Mouse (Mus musculus): ENCODE results near the gene Olfr347. TPM values are rescaled to one million over a fixed set of nuclear protein-coding genes. Genes with fewer than 3 reads are reported as not detected.

The Olfr347 gene
- not detected in 2 replicates for polyA plus RNA-seq (2015; fragmentation: Nextera tagmentation; extraction: Ambion mirVana)

DNA sequence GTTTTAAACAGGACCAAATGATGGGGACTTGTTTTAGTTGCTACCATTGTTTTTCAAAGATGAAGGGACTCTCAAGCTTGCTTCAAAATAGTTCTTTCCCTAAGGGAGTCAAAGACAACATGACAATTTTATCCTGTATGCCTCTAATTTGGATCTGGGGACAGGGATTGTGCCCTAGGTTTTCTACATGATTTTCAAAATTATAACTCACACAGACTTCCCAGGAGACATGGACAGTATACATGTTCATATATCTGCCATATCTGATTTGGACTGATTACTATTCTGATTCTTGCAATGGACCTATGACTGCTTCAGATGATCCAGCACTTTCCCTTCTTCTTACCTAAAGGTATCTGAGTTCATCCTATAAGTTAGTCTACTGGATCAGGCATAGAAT, at the start of gene Olfr347:
Olfr347 (plus strand) TSS at position 301 of the 400 bp plus-strand sequence.

DNA sequence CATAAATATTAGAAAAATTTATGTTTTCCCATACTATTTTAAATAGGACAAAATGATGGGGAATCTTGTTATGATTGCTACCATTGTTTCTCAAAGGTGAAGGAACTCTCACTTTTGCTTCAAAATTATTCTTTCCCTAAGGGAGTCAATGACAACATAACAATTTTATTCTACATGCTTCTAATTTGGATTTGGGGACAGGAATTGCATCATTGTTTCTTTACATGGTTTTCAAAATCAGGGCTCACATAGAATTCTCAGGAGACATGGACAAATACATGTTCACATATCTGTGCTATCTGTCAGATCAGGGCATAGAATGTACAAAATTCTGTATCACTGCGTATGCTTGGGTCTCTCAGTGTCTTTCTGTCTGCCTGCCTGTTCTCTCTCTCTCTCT, 46.2 kb upstream of the Olfr347 start, which contains the start of gene Olfr346:
Olfr346 (plus strand) TSS at position 301 of the 400 bp plus-strand sequence.

DNA sequence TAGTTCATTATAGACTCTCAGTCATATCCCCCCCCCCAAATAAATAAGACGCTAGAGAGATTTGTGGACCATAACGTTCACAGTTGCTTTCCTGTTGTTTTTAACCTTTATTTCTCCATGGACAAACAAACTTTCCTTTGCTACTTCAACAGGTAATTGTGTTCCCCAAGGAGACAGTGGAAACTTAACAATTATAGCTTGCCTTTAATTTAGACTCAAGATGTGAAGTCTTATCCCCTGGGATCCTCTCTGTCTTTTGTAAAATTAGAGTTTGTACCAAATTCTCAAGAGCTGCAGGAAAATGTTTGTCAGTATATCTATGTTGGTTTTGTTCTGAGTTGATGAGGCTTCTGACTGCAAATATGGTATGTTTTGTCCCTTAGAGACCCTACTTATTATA, 52.3 kb downstream of the Olfr347 start, which contains the start of gene Olfr348:
Olfr348 (plus strand) TSS at position 301 of the 400 bp plus-strand sequence.

Other genes starting within 250 kb of the Olfr347 start
- not detected in 2 replicates for gene Olfr341, start 249.4 kb upstream of the Olfr347 start, polyA plus RNA-seq (2015; fragmentation: Nextera tagmentation; extraction: Ambion mirVana)
- gene Olfr342, start 206.9 kb upstream of the Olfr347 start, polyA plus RNA-seq (2015; fragmentation: Nextera tagmentation; extraction: Ambion mirVana), result not detected in 2 replicates
- not detected in 2 replicates for gene Olfr344, start 165.2 kb upstream of the Olfr347 start, polyA plus RNA-seq (2015; fragmentation: Nextera tagmentation; extraction: Ambion mirVana)
- not detected in 2 replicates for gene Olfr345, start 91.9 kb upstream of the Olfr347 start, polyA plus RNA-seq (2015; fragmentation: Nextera tagmentation; extraction: Ambion mirVana)
- gene Olfr346, start 46.1 kb upstream of the Olfr347 start, polyA plus RNA-seq (2015; fragmentation: Nextera tagmentation; extraction: Ambion mirVana), result not detected in 2 replicates
- not detected in 2 replicates for gene Olfr348, start 52.4 kb downstream of the Olfr347 start, polyA plus RNA-seq (2015; fragmentation: Nextera tagmentation; extraction: Ambion mirVana)
- gene Olfr50, start 58.6 kb downstream of the Olfr347 start, polyA plus RNA-seq (2015; fragmentation: Nextera tagmentation; extraction: Ambion mirVana), result not detected in 2 replicates
- gene Olfr3, start 85.1 kb downstream of the Olfr347 start, polyA plus RNA-seq (2015; fragmentation: Nextera tagmentation; extraction: Ambion mirVana), result not detected in 2 replicates
- gene Olfr350, start 114.4 kb downstream of the Olfr347 start, polyA plus RNA-seq (2015; fragmentation: Nextera tagmentation; extraction: Ambion mirVana), result not detected in 2 replicates
- not detected in 2 replicates for gene Olfr351, start 130.8 kb downstream of the Olfr347 start, polyA plus RNA-seq (2015; fragmentation: Nextera tagmentation; extraction: Ambion mirVana)
- gene Olfr352, start 136.6 kb downstream of the Olfr347 start, polyA plus RNA-seq (2015; fragmentation: Nextera tagmentation; extraction: Ambion mirVana), result not detected in 2 replicates
- gene Olfr353, start 161.0 kb downstream of the Olfr347 start, polyA plus RNA-seq (2015; fragmentation: Nextera tagmentation; extraction: Ambion mirVana), result not detected in 2 replicates
- not detected in 2 replicates for gene Olfr354, start 173.8 kb downstream of the Olfr347 start, polyA plus RNA-seq (2015; fragmentation: Nextera tagmentation; extraction: Ambion mirVana)
- gene Olfr355, start 197.0 kb downstream of the Olfr347 start, polyA plus RNA-seq (2015; fragmentation: Nextera tagmentation; extraction: Ambion mirVana), result not detected in 2 replicates
- gene Olfr356, start 205.2 kb downstream of the Olfr347 start, polyA plus RNA-seq (2015; fragmentation: Nextera tagmentation; extraction: Ambion mirVana), result not detected in 2 replicates

Measured in skeletal muscle tissue, postnatal 0 days (tissue).